Mouse (Mus musculus) monocyte, adult 5-6 weeks (primary cell): Measurements from ENCODE around the gene Sap30. TPM values are rescaled to one million over a fixed set of nuclear protein-coding genes. Genes with fewer than 3 reads are reported as not detected.

Source experiments
- ATAC-seq: fragments of 153-309, 156-312 bp; replicated peaks from 2 replicates; pipeline ENCODE4 v1.8.0; 2017; ENCODE audit warnings: mild to moderate bottlenecking; ENCODE audit not compliant: low TSS enrichment, insufficient number of reproducible peaks, severe bottlenecking, poor library complexity, low FRiP score
- total RNA-seq: library from RNA; stranded (forward); fragments of 200-1000, 200-491, 200-594 nt; gene quantifications from 3 replicates; pipeline ENCODE4 v1.2.3, GENCODE M21; 2017

The Sap30 gene
- total RNA-seq, 1 experiment from 2014 or later, result 139 TPM

GRCm38 (mm10) chr8:57503641-57504040, 16.0 kb upstream of the Sap30 start:
- ATAC-seq, result peak; percentile 80

- no peak for ATAC-seq
Observed at GRCm38 (mm10) chr8:57498847-57499511, 11.3 kb upstream of the Sap30 start.

- ATAC-seq, result no peak
Observed at GRCm38 (mm10) chr8:57498494-57498846, 10.8 kb upstream of the Sap30 start.

- ATAC-seq, result no peak
Observed at GRCm38 (mm10) chr8:57491873-57492272, 4.2 kb upstream of the Sap30 start.

GRCm38 (mm10) chr8:57489896-57490295, 2.2 kb upstream of the Sap30 start:
- ATAC-seq, result no peak

GRCm38 (mm10) chr8:57489366-57489765, 1.7 kb upstream of the Sap30 start:
- no peak for ATAC-seq

- ATAC-seq, result peak; percentile 42
Observed at GRCm38 (mm10) chr8:57488312-57488765, 679 bp upstream of the Sap30 start.

- ATAC-seq, result no peak
Observed at GRCm38 (mm10) chr8:57486491-57487440, 894 bp downstream of the Sap30 start.

GRCm38 (mm10) chr8:57480606-57481005, 7.1 kb downstream of the Sap30 start:
- ATAC-seq, result no peak

- ATAC-seq, result peak; percentile 53; the same call in 1 of the 2 replicates
Observed at GRCm38 (mm10) chr8:57479700-57480099, 8.0 kb downstream of the Sap30 start.

GRCm38 (mm10) chr8:57478406-57478805, 9.3 kb downstream of the Sap30 start:
- 0 out of 2 replicates have a peak, but pooled peaks have one; percentile 22 for ATAC-seq

- no peak for ATAC-seq
Observed at GRCm38 (mm10) chr8:57473751-57474150, 13.9 kb downstream of the Sap30 start.

GRCm38 (mm10) chr8:57470863-57471262, 16.8 kb downstream of the Sap30 start:
- no peak for ATAC-seq

GRCm38 (mm10) chr8:57468624-57469023, 19.0 kb downstream of the Sap30 start:
- ATAC-seq, result peak; percentile 81

GRCm38 (mm10) chr8:57463757-57464156, 23.9 kb downstream of the Sap30 start:
- no peak for ATAC-seq

GRCm38 (mm10) chr8:57462839-57463238, 24.8 kb downstream of the Sap30 start:
- peak; percentile 92 for ATAC-seq

- no peak for ATAC-seq
Observed at GRCm38 (mm10) chr8:57457942-57458341, 29.7 kb downstream of the Sap30 start.

GRCm38 (mm10) chr8:57457152-57457551, 30.5 kb downstream of the Sap30 start:
- ATAC-seq, result no peak

GRCm38 (mm10) chr8:57455765-57456164, 31.9 kb downstream of the Sap30 start, which contains the start of gene Scrg1:
Scrg1 (plus strand) TSS chr8:57455923.
- ATAC-seq, result no peak

- ATAC-seq, result no peak
Observed at GRCm38 (mm10) chr8:57453361-57453760, 34.3 kb downstream of the Sap30 start.
